Mouse (Mus musculus): ENCODE results near the gene Tk1. TPM values are rescaled to one million over a fixed set of nuclear protein-coding genes. Genes with fewer than 3 reads are reported as not detected.
A peak's percentile ranks its signal among the peaks of the same experiment; 100 is the strongest.
"Not testable (repeated sequence)": the region's sequence is repeated elsewhere in the genome, so short reads cannot be mapped to it uniquely, and the experiment has no call there.

Tk1 gene
- total RNA-seq, 2 experiments from 2014 or later: 462 to 716 TPM

DNA sequence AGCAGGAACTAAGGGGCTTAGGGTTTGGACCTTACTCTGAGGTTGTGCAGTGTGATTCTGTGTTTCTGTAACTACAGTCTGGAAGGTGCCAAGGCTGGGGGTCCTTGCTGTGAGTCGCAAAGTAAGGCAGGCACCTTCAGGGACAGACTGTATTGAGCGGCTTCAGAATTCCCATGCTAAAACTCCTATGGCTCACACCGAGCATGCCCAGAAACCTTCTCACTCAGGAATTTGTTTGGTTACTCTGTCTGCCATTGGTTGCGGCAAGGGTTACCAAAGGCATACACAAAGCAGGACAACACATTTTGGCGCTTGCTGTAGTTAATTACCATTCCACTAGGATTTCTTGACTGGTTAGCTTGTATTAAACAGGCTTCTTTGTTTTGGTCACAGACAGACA, 272 bp upstream of the Tk1 start:
- no peak for ATAC-seq (replicated peaks; ENCODE audit: low FRiP score, poor library complexity, severe bottlenecking)

DNA sequence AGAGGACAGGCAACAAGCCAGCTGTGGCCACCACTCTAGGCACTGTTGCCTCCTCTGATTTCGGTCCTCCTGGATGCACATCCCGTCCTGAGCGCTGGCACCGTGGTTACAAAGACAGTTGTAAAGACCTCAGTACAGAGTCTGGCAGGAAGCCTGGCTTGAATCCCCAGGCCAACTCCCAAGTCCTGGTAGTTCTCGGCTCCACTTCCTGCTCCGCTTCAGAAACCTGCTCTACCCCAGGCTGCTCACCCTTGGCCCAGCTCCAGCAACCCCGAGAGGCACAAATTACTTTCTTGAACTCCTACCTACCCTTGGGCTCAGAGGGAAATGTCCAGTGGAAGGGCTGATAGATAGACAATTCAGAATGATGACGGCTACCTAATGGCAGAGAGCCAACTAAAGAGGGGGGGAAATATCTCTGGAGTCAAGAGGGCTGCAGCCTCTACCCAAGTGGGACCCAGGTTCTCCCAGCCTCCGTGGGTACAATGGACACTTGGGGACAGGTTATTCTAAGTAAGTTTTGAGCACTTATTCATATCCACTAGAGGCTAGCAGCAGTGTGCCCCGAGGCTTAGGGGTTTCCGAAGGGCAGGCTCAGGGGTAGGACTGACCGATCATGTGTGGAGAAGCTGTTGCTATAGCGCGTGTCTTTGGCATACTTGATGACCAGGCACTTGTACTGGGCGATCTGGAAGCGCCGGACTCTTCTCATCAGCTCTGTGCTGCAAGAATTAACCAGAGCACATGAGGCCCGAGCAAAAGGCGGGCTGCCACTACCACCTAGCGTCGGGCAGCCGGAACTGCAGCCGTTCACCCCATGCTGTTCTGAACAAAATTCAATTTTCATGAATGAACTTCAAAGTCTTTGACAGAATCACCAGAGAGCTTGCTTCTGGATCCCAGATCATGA, 1.6 kb downstream of the Tk1 start:
- ATAC-seq (replicated peaks; ENCODE audit: low FRiP score, poor library complexity, severe bottlenecking): peak; percentile 43

DNA sequence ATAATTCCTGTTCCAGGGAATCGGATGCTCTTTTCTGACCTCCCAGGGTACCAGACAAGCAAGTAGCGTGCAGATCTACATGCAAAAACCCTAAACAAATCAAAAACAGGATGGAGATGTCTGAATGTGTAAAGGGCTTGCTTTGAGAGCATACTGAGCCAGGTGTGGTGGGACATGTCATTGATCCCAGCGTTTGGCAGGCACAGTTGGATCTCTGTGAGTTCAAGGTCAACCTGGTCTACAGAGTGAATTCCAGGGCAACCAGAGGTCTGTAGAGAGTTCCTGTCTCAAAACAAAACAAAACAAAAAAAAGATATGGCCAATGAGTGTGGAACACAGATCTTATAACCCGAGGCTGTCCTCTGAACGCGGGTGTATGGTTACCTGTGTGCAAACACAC, 2.5 kb downstream of the Tk1 start:
- no peak for ATAC-seq (replicated peaks; ENCODE audit: low FRiP score, poor library complexity, severe bottlenecking)

DNA sequence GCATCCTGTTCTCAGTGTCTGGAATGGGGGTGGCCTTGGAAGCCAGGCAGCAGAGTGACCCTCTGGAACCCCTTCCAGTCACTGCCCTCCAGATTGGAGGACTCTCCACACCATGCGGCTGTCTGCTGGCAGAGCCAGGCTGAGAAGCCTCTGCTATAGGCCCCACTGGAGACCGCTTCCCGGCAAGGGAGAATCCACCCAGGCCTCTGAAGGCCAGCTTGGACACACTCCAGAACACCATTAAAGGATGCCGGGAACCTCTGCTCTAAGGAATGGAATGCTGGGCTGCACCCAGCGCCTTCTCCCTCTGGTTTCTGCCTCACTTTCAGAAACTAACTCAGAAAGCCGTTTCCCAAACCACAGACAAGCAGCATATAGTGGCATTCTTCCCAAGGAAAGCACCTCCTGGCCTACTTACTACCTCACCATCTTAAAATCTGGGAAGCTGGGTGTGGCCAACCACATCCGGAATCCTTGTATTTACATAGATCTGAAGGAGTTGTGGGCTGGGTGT, 3.1 kb downstream of the Tk1 start:
- no peak for ATAC-seq (replicated peaks; ENCODE audit: low FRiP score, poor library complexity, severe bottlenecking)

DNA sequence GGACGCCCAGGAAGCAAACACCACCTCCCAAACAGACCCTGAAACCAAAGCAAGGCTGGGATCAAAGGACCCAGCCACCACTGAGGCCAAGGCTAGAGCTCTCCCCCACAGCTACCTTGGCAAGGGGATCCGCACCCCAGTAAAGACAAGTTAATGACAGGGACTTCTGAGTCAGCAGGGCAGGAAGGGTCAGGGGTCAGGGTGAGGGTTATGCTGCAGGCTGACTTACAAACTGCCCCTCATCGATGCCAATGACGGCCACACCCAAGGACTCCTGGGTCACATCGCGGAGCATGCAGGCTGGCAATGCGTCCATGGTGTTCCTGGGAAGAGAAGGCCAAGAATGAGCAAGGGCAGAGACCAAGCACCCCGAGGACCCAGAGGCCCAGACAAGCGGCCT, 4.0 kb downstream of the Tk1 start:
- ATAC-seq (replicated peaks; ENCODE audit: low FRiP score, poor library complexity, severe bottlenecking): no peak

DNA sequence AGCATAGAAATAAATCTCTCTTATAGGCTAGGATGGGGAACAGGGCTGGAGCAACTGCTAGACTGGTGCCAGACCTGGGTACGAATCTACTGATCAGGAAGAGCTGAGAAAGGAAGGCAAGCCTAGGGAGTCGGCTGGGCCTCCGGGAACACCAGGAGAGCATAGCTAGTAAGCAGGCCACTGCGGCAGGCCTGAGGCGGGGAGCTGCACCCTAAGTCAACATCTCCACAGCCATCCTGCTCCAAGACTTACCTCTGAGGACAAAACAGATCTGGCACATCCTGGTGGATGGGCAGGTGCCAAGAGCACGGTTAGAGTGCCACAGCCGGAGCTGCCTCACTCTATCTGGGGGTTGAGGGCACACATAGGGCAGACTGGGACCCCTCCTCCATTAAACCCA, 5.7 kb downstream of the Tk1 start:
- no peak for ATAC-seq (replicated peaks; ENCODE audit: low FRiP score, poor library complexity, severe bottlenecking)

DNA sequence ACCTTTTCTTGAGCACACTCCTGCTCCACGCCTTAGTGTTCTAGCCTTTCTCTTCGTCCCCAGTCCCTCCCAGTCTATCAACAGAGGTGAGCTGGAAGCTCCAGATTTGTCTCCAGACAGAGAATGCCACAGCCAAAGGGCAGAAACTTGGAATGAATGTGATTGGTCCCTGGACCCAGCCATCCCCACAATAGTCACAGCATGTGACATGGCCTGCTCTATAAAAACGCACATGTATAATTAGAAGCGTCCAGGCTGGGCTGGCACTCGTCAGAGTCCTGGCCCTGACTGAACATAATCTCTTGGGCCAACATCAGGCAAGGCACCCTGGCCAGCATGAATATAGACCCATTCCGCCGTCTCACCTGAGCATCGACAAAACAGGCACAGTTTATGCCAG, 6.8 kb downstream of the Tk1 start:
- ATAC-seq (replicated peaks; ENCODE audit: low FRiP score, poor library complexity, severe bottlenecking): no peak

DNA sequence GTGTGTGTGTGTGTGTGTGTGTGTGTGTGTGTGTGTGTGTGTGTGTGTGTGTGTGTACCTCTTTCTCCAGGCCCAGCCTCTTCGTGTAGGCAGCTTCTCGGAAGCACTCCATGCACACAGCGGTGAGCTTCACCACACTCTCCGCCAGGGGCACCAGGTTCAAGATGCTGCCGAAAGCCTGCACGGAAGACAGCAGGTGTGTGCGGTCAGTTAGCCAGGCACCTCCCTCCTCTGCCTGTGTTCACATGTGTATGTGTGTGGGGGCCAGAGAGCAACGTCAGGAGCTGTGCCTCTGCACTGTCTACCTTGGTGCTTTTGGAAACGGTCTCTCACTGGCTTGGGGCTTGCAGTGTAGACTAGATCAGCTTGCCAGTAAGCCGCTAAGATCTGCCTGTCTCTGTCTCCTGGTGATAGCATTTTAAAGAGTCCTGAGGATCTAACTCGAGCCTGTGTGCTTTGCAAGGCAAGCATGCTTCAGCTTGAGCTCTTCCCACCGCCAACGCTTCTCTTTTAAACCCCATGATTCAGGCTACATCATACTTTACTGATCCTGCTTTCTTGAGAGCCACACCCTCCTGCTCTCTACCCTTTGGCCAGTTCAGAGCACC, 9.4 kb downstream of the Tk1 start:
- ATAC-seq (replicated peaks; ENCODE audit: low FRiP score, poor library complexity, severe bottlenecking): no peak

DNA sequence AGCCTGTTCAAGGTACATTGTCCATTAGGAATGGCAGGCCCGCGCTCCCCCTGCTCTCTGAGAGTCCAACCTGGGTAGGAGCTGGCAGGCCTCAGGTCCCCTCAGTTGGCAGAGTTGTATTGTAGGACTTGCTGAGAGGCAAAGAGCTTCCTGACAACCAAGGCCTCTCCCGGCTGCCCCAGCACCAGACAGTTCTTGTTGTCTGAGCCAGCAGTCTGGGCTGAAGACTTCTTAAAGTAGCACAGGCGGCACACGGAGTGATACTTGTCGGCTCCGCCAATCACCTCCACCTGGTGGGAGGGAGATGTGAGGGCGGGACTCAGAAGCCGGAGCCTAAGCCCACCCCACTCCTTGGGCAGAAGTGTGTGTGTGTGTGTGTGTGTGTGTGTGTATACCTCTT, 10.0 kb downstream of the Tk1 start:
- not testable (repeated sequence) for ATAC-seq (replicated peaks; ENCODE audit: low FRiP score, poor library complexity, severe bottlenecking)

DNA sequence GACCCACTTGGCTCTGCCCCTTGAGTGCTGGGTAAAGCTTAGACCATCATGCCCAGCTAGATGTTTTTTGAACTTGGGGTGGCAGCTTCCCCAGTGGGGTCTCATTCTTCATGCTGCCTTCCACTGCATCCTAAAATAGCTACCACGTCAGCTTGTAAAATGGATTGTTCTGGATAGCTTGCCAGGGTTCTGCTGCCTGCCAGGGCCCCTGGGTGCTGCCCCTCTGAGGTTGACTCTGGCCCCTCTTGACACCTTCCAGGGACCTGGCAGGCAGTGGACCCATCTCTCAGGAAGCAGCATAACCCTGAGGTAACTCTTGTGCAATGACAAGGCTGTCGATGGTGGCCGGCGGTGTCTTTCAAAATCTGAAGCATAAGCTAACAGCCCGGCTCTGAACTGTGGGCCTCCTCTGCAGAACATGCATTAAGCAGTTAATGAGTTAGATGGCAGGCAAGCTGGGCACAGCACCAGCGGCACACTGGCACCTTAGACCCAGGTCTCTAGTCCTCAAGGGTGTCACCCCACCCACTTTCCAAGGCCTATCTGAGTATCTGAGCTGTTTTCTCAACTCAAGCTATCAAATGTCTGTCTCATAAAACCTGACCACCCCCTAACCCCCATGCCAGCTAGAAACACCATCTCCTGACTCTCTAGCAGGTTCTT, 11.1 kb downstream of the Tk1 start:
- no peak for ATAC-seq (replicated peaks; ENCODE audit: low FRiP score, poor library complexity, severe bottlenecking)

DNA sequence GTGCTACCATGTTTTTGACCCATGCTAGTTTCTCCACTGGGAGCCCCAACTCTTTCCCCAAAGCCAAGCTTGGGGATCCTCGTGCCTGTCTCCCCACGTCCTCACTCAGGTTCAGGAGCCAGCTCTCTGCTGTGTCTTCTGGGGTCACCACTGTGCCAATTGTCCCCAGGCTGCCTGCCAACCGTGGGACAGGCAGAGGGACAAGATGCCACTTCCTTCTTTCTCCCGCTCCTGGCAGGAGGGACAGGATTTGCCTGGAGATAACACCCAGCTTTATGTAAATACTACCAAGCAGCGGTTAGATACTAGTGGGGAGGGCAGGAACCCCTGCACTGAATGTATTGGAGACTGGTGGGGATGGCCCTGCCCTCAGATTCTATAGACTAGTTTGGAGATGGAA, 12.0 kb downstream of the Tk1 start:
- ATAC-seq (replicated peaks; ENCODE audit: low FRiP score, poor library complexity, severe bottlenecking): no peak

DNA sequence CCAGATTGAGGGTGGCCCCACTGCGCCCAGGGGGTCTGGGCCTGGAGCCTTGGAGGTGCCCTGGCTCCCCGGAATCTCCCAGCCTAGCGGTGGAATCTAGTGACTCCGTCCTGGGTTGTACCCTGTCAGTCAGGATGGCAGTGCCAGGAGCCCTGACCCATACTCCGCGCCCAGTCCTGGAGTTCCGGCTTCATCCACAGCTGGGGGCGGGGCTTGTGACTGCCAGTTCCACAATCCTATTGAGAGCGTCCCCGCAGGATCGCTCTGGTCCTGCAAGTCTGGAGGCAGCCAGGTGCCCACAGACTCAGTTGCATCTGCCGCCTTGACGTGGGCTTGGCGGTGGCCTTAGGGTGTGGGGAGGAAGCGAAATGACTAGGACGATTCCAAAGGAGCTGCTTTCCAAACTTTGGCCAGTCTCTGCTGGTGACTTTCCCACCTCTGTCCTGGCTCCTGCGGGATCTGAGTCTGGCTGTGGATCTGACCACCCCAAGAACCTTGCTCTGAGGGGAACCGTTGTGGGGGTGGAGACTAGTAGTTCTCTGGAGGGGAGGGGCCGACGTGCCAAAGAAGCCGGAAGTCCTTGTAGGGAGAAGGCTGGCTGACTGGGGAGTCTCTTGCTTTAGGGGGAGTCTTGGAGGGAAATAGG, 15.4 kb downstream of the Tk1 start:
- ATAC-seq (replicated peaks; ENCODE audit: low FRiP score, poor library complexity, severe bottlenecking): peak; percentile 78

DNA sequence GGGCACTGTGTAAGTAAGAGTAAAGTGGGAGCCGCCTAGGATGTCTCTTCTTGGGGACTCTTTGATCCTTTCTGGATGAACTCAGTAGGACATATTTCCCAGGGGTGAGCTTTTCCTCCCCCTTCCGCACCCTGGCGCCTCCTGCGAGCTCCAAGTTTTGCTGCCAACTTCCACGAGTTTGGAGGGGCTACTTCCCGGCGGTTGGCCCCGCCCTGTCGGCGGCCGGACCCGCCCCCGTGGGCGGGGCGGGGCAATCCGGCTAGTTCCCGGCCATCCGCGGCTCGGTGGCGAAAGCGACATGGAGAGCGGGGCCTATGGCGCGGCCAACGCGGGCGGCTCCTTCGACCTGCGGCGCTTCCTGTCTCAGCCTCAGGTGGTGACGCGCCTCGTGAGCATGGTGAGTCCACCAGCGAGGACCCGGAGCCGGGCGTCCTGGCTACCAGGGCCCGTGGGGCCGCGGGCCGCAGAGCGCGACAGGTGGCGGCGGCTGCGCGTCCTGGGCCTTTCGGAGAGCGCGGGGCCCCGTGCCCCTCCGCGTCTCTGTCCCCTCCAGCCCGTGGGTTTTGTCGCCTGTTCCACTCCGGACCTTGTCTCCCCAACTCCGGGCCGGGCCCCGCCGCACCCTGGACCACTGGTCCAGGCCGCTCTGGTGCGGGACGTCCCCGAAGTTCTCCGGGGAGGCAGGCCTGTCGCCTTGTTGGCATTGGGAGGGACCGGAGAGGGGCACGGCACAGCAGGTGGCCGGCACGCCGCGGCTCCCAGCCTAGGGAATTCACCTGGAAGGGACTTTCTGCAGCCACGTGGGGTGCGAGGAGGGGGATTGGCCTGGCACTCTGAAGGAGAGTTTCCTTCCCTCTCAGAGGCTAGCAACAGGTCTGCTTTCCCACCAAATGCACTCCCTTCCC, 16.2 kb downstream of the Tk1 start, which contains the start of the genes Gm20708 and Syngr2:
TSS of gene Gm20708 (plus strand) at position 262 of the 905 bp plus-strand sequence.
TSS of gene Syngr2 (plus strand) at position 262 of the 905 bp plus-strand sequence.
- peak; percentile 62 for ATAC-seq (replicated peaks; ENCODE audit: low FRiP score, poor library complexity, severe bottlenecking)

DNA sequence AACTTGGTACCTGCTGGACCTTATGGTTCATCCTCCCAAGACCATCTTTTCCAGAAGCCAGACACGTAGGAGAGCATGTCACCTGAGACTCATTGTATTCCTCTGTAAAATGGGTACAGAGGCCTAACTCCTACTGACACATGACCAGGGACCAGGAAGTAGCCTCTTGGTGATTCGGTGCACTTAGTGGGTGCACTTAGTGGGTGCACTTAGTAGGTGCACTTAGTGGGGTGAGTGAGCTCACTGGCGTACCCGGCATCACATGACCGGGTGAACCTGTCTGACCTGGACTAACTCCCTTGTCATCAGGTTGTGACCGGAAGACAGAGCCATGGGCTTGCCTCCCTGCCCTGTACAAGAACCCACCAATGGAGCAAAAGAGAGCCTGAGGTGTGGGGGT, 19.1 kb downstream of the Tk1 start:
- ATAC-seq (replicated peaks; ENCODE audit: low FRiP score, poor library complexity, severe bottlenecking): no peak

DNA sequence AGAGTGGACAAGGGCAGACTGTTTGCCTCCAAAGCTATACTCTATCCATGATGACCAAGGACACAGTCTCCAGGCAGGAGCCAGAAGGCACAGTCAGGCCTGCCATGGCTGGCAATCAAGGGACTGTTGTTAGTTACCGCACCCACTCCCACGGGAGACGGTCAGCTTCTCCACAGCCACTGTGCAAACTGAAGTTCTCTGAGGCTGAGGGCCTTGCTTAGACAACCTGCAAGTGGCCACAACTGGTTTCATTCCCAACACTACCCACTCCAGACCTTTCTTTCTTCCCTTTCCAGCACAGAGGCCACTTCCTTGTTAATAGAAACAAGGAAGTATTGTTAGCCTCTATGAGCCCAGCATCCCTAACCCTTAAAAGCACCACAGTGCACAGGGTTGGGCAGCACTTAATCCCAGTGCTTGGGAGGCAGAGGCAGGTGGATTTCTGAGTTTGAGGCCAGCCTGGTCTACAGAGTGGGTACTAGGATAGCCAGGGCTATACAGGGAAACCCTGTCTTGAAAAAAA, 22.7 kb downstream of the Tk1 start:
- no peak for ATAC-seq (replicated peaks; ENCODE audit: low FRiP score, poor library complexity, severe bottlenecking)

DNA sequence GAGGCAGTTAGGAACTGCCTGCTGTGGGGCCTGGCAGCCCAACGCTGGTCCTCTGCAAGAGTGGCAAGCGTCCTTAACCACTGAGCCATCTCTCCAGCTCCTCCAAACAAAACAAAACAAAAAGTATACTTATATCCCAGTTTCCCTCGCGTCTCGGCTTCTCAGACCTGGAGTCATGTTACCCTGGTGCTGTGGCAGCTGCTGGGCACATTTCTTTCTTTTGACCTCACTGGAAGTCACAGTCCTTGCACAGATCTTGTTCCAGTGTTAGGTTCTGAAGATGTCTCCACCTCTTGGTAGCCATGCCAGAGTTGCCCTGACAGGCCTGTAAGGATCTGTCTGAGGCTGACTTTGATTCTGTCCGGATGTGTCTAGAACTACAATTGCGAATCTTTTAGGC, 24.2 kb downstream of the Tk1 start:
- ATAC-seq (replicated peaks; ENCODE audit: low FRiP score, poor library complexity, severe bottlenecking): no peak

DNA sequence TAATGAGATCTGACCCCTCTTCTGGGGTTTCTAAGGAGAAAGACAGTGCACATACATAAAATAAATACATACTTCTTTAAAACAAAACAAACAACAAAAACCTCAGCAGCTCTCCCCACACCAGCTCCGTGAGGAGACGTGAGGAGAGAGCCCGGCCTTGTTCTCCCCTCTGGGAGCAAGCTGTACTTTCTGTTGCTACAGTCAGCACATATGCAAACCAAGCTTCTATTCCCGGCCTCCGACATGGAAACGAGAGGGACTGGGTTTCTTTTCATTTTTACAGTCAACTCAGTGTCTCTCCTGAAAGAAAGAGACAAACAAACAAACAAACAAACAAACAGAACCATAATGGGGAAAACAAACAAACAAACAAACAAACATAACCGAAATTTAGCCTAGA, 25.9 kb downstream of the Tk1 start:
- ATAC-seq (replicated peaks; ENCODE audit: low FRiP score, poor library complexity, severe bottlenecking): no peak

DNA sequence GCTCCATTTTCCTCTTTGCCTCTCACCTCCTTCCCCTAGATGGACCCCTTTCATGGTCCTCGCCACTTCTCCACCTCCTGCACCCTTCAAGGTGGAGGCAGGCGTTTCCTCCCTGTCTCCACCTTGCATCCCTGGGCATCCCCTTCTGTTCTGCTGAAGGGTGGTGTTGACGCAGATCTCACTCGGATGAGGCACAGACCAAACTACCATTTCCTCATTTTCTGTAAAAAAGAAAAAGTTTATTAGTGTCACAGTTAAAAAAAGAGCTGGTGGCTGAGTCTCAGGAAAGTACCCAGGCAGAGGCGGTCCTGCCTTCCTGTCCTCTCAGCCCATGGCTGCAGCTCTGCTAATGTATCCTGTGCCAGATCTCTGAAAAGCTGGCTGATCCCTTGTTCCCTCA, 26.7 kb downstream of the Tk1 start:
- ATAC-seq (replicated peaks; ENCODE audit: low FRiP score, poor library complexity, severe bottlenecking): no peak

DNA sequence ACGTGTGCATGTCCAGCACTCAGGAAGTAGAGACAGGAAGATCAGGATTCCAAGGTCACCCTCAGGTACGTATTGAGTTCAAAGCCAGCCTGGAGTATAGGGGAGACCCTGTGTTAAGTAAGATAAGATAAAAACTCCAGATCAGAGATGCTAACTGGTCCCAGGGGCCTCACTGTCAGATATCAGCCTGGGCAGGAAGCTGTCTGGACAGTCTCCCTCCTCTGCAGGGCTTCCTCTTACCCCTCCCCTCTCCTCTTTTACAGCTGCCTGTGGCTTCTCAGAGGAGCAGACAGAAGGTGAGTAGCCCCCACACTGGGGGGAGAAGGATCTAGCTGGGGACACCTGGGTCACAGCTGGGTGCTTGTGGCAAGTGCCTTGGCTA, 27.7 kb downstream of the Tk1 start:
- ATAC-seq (replicated peaks; ENCODE audit: low FRiP score, poor library complexity, severe bottlenecking): peak; percentile 27
